Mouse (Mus musculus) erythroblast, adult 5-6 weeks (primary cell): ENCODE measurements around the gene Thsd7a. TPM values are rescaled to one million over a fixed set of nuclear protein-coding genes. Genes with fewer than 3 reads are reported as not detected.

Experiments
- ATAC-seq: replicated peaks from 2 replicates; pipeline ENCODE4 v1.8.0; 2016; ENCODE audit warnings: moderate number of reproducible peaks, mild to moderate bottlenecking, moderate TSS enrichment, inconsistent platforms; ENCODE audit not compliant: poor library complexity, low FRiP score, severe bottlenecking
- total RNA-seq, 2 experiments: library from RNA; stranded (forward) in 1 of 2; stranded (reverse) in 1 of 2; fragments of 150-400 nt in 1 of 2; fragments of 200-764, 138-1000 nt in 1 of 2; gene quantifications; 2 replicates each; pipeline versions ENCODE4 v1.2.3 to v1.2.4; 2015 to 2017; ENCODE audit warnings: low replicate concordance in 2 of 2

Thsd7a gene
- total RNA-seq, 2 experiments from 2014 or later, result 0.09 to 1.3 TPM

GRCm38 (mm10) chr6:12262641-12263400 lies 486.4 kb downstream of the Thsd7a start:
- no peak for ATAC-seq
